Mouse (Mus musculus) neural tube, embryonic 14.5 days (tissue): ENCODE results near the gene Ctnna2. TPM values are rescaled to one million over a fixed set of nuclear protein-coding genes. Genes with fewer than 3 reads are reported as not detected.

Source experiments
- ATAC-seq: fragments of 200-750 bp; cut with Nextera tagmentation; 2 replicates; pipeline ENCODE4 v1.8.0; 2017; ENCODE audit warnings: low read depth, mild to moderate bottlenecking, moderate TSS enrichment, moderate library complexity
- H3K27ac ChIP-seq: fragments of 300-500 bp; sonication (generic); 2 replicates; pipeline ENCODE4 v1.5.1; 2014; ENCODE audit warnings: low read depth, mild to moderate bottlenecking, control low read depth, low read length, moderate library complexity, mixed read lengths
- H3K27me3 ChIP-seq: fragments of 300-500 bp; sonication (generic); 2 replicates; pipeline ENCODE4 v1.6.1; 2014; ENCODE audit warnings: low read length; ENCODE audit not compliant: control insufficient read depth, insufficient read depth
- H3K36me3 ChIP-seq: fragments of 300-500 bp; sonication (generic); 2 replicates; pipeline ENCODE4 v1.6.1; 2014; ENCODE audit warnings: low read length, mixed read lengths; ENCODE audit not compliant: control insufficient read depth, insufficient read depth
- H3K4me1 ChIP-seq: fragments of 300-500 bp; sonication (generic); 2 replicates; pipeline ENCODE4 v1.6.1; 2014; ENCODE audit warnings: low read length; ENCODE audit not compliant: control insufficient read depth, insufficient read depth
- H3K4me2 ChIP-seq: fragments of 300-500 bp; sonication (generic); 2 replicates; pipeline ENCODE4 v1.6.1; 2014; ENCODE audit warnings: mild to moderate bottlenecking, low read depth, low read length, control low read depth
- H3K4me3 ChIP-seq: fragments of 300-500 bp; sonication (generic); 2 replicates; pipeline ENCODE4 v1.5.1; 2014; ENCODE audit warnings: low read depth, low read length, control low read depth, mixed read lengths
- H3K9ac ChIP-seq: fragments of 300-500 bp; sonication (generic); replicated peaks from 2 replicates; pipeline ENCODE4 v1.6.1; 2014; ENCODE audit warnings: low read depth, mild to moderate bottlenecking, control low read depth, low read length, mixed read lengths
- H3K9me3 ChIP-seq: fragments of 300-500 bp; sonication (generic); 2 replicates; pipeline ENCODE4 v1.6.1; 2016; ENCODE audit warnings: low read length; ENCODE audit not compliant: control insufficient read depth
- WGBS: fragments of 180-500 bp; shearing (Covaris S2); extraction: QIAGEN DNeasy Blood & Tissue Kit; methylation state at CpG from one replicate; pipeline ENCODE4 v1.1.7; 2014; 5-methylcytosine and 5-hydroxymethylcytosine counted together
- polyA plus RNA-seq: library from polyadenylated mRNA; unstranded; fragments of >200 nt; fragmentation: Nextera tagmentation; extraction: Ambion mirVana; gene quantifications from 2 replicates; pipeline ENCODE4 v1.2.1, GENCODE M21; 2014

The Ctnna2 gene
- polyA plus RNA-seq, 1 experiment from 2014 or later = 108 TPM

DNA sequence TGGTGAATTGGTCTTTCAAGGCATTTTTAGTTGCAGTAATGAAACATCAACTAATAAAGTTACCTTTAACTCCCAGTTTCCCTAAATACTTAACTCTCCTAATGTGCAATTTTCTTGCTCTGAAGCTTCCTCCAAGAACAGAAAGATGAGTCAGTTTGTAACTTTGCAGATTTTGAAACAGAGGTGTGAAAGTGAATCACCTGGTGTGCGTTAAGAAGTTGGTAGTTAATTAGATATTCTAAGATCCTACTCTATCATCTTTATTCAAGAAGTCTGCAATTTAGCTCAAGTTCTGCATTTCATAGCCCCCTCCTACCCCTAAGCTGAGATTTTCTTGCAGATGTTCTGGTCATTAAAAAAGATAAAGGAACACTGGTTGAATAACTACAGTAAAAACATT, 1082.3 kb downstream of the Ctnna2 start:
- Histone ChIP-seq H3K27me3 (no peaks in the 10 kb centered on the region), H3K4me1 (no peaks in the 10 kb centered on the region), H3K9me3 (no peaks in the 10 kb centered on the region), H3K4me2 (no peak overlapping the region), H3K27ac (no peak overlapping the region), H3K9ac (no peak overlapping the region), H3K36me3 (no peaks in the 10 kb centered on the region), H3K4me3 (no peak overlapping the region)
- no peak for ATAC-seq
- WGBS = 91% methylated on average over 1 of the region's 1 CpGs
